Mouse (Mus musculus) heart, adult 8-10 months (tissue): Measurements from ENCODE around the gene Ifnk. TPM values are rescaled to one million over a fixed set of nuclear protein-coding genes. Genes with fewer than 3 reads are reported as not detected.

Experiments used
- DNase-seq: peaks from one replicate; pipeline ENCODE4 v3.0.0; 2022; ENCODE audit warnings: low spot score
- total RNA-seq, 4 experiments: library from RNA; stranded (reverse); gene quantifications; 2 replicates each; pipeline ENCODE4 v1.2.4; 2022

Gene Ifnk
- total RNA-seq, 4 experiments from 2014 or later: not detected

DNA sequence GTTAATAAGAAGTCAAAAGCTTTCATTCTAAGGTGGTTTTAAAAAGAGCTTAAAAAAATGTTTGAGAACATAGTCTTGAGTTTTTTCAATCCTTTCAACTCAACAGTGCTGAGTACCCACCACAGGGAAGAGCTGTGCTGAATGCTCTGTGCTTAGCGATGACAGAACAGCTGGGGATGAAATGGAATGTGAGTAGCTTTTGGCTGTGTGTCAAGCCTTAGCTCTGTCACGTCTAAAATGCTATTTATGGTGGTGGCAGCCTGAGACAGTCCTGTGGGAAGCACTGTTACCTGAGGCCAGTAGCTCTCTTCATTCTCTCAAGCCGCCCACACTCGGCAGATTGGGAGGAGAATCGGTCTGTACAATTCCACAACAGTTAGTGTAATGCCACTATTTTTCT, 37.9 kb downstream of the Ifnk start:
- no peak for DNase-seq

DNA sequence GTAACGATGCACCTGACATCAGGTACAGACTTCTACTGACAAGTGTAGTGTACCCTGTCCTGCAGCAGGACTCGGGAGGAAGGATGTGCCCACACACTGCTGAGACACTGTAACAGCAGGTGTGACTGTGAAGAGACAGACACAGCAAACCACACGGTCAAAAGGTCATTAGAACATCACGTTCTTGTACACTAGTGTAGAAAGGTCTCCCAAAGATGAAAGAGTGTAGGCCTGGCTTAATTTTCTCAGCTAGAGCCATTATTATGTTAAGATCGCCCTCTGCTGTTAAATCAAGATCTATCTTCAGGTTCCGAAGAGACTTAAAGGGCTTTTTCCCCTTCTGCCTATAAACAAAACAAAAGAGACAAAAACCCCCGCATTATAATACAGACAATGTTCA, 40.9 kb downstream of the Ifnk start:
- DNase-seq: peak; percentile 11

DNA sequence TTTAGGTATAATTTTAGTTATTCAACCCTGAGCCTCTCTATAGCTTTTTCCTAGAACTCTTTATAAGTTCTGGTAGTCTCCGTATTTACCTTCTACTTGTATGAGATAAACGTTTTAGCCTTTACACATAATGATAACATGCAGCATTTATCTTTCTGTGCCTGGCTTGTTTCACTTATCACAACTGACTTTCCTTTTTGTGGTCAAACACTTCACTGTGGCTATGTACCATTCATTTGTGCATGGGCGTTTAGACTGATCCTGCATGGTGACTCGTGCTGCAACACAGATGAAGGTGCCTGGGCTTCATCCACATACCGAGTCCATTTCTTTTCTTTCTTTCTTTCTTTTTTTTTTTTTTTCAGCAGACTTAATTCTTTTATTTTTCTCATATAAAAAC, 49.8 kb downstream of the Ifnk start:
- DNase-seq: no peak

Other genes with a start within 250 kb of the Ifnk start
- 1 to 10 TPM; 1.5 to 2.5 (median 1.9) TPM for gene Mob3b, start 5.4 kb downstream of the Ifnk start, total RNA-seq
- gene C9orf72, start 74.1 kb downstream of the Ifnk start, total RNA-seq: 10 to 100 TPM; 19.1 to 24.9 (median 21.8) TPM